Mouse (Mus musculus): ENCODE measurements around the gene 4930503B20Rik.

- no peak for TF ChIP-seq EP300 (IDR thresholded peaks at IDR 0.05)
- no peak for TF ChIP-seq CTCF (IDR thresholded peaks at IDR 0.05)
These were observed 30.6 kb upstream of the 4930503B20Rik start for GRCm38 (mm10) chr3:146681696-146682095.

Data from lung, postnatal 0 days (tissue).